Mouse (Mus musculus) limb, embryonic 12.5 days (tissue): ENCODE measurements around the gene Dkkl1. TPM values are rescaled to one million over a fixed set of nuclear protein-coding genes. Genes with fewer than 3 reads are reported as not detected.
A peak's percentile ranks its signal among the peaks of the same experiment; 100 is the strongest.

ENCODE experiments used
- ATAC-seq: fragments of 200-750 bp; cut with Nextera tagmentation; 2 replicates; pipeline ENCODE4 v1.8.0; 2017; ENCODE audit warnings: low read depth, moderate TSS enrichment; ENCODE audit not compliant: insufficient number of reproducible peaks, insufficient read depth, low FRiP score, low TSS enrichment
- H3K27ac ChIP-seq: fragments of 300-500 bp; sonication (generic); 2 replicates; pipeline ENCODE4 v1.5.1; 2016; ENCODE audit warnings: mild to moderate bottlenecking, moderate library complexity
- H3K27me3 ChIP-seq: fragments of 300-500 bp; sonication (generic); 2 replicates; pipeline ENCODE4 v1.6.1; 2016; ENCODE audit warnings: mild to moderate bottlenecking, moderate library complexity
- H3K36me3 ChIP-seq: fragments of 300-500 bp; sonication (generic); 2 replicates; pipeline ENCODE4 v1.6.1; 2016; ENCODE audit warnings: mild to moderate bottlenecking, moderate library complexity
- H3K4me1 ChIP-seq: fragments of 300-500 bp; sonication (generic); replicated peaks from 2 replicates; pipeline ENCODE4 v1.6.1; 2016
- H3K4me2 ChIP-seq: fragments of 300-500 bp; sonication (generic); 2 replicates; pipeline ENCODE4 v1.6.1; 2016; ENCODE audit warnings: mild to moderate bottlenecking, moderate library complexity
- H3K4me3 ChIP-seq: fragments of 300-500 bp; sonication (generic); replicated peaks from 2 replicates; pipeline ENCODE4 v1.5.1; 2016; ENCODE audit warnings: mild to moderate bottlenecking
- H3K9ac ChIP-seq: fragments of 300-500 bp; sonication (generic); replicated peaks from 2 replicates; pipeline ENCODE4 v1.6.1; 2016; ENCODE audit warnings: mild to moderate bottlenecking, moderate library complexity
- H3K9me3 ChIP-seq: fragments of 300-500 bp; sonication (generic); 2 replicates; pipeline ENCODE4 v1.6.1; 2016; ENCODE audit warnings: mild to moderate bottlenecking, moderate library complexity
- WGBS: fragments of 180-500 bp; shearing (Covaris S2); methylation state at CpG from one replicate; pipeline ENCODE4 v1.1.7; 2016; 5-methylcytosine and 5-hydroxymethylcytosine counted together
- polyA plus RNA-seq: library from polyadenylated mRNA; unstranded; fragments of >200 nt; fragmentation: Nextera tagmentation; extraction: Ambion mirVana; gene quantifications from 2 replicates; pipeline ENCODE4 v1.2.1, GENCODE M21; 2016

Gene Dkkl1
- polyA plus RNA-seq, 1 experiment from 2014 or later, result 0.80 TPM

- Histone ChIP-seq H3K4me2 (peak within 1 kb of the TSS; percentile 56), H3K9ac (peak within 1 kb of the TSS; percentile 51; the same call in 1 of the 2 replicates)
- WGBS, result 9% methylated on average over 44 of the region's 44 CpGs
These were observed 7.4 kb downstream of the Dkkl1 start, which contains the start of gene Ccdc155 for GRCm38 (mm10) chr7:45204380-45205143. Gene Ccdc155, minus strand, starts transcription at chr7:45204892.

GRCm38 (mm10) chr7:45202654-45203053 is 9.3 kb downstream of the Dkkl1 start:
- no peak overlapping the region for H3K27ac ChIP-seq
- no peak overlapping the region for H3K4me2 ChIP-seq
- H3K9ac ChIP-seq, result no peak overlapping the region
- H3K27me3 ChIP-seq, result peaks cover 11% of the 10 kb centered on the region; the same call in 1 of the 2 replicates
- H3K9me3 ChIP-seq, result no peaks in the 10 kb centered on the region
- 0 out of 2 replicates have a peak, but pooled peaks cover 2% of the 10 kb centered on the region for H3K4me1 ChIP-seq
- no peak for ATAC-seq
- 51% methylated on average over 10 of the region's 10 CpGs for WGBS
- H3K36me3 ChIP-seq, result no peaks in the 10 kb centered on the region
- no peak overlapping the region for H3K4me3 ChIP-seq

More at GRCm38 (mm10) chr7:45204380-45205143, 7.4 kb downstream of the Dkkl1 start, which contains the start of gene Ccdc155:
- 0 out of 2 replicates have a peak, but pooled peaks cover 5% of the 10 kb centered on the region for H3K27me3 ChIP-seq
- no peaks in the 10 kb centered on the region for H3K4me1 ChIP-seq
- peak within 1 kb of the TSS; percentile 53; the same call in 1 of the 2 replicates for H3K27ac ChIP-seq
- 0 out of 2 replicates have a peak, but pooled peaks cover 4% of the 10 kb centered on the region for H3K9me3 ChIP-seq
- ATAC-seq, result peak; percentile 93
- no peaks in the 10 kb centered on the region for H3K36me3 ChIP-seq
- H3K4me3 ChIP-seq, result peak within 1 kb of the TSS; percentile 43

DNA sequence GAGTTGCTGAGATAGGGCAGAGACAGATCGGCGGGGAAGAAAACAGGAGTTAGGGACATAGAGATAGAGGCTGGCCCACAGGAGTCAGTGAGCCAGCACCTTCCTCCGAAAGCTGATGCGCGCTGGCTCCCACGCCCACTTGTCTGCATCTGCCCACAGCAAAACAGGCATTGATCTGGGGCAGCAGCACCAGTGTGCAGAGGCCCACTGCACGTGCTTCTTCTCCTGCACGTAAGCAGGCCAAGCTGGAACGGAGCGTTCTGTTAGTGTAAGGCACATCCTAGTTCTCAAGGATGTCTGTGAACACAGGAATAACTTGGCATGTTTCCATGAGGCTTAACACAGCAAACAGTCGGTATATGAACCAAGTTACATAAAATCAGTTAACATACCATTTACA is 13.0 kb downstream of the Dkkl1 start:
- ATAC-seq, result no peak
- no peak overlapping the region for H3K4me2 ChIP-seq
- H3K4me3 ChIP-seq, result no peak overlapping the region
- H3K4me1 ChIP-seq, result peaks cover 9% of the 10 kb centered on the region; the same call in 1 of the 2 replicates
- no peak overlapping the region for H3K27ac ChIP-seq
- no peaks in the 10 kb centered on the region for H3K9me3 ChIP-seq
- WGBS, result 83% methylated on average over 11 of the region's 11 CpGs
- H3K9ac ChIP-seq, result no peak overlapping the region
- no peaks in the 10 kb centered on the region for H3K36me3 ChIP-seq
- H3K27me3 ChIP-seq, result peaks cover 21% of the 10 kb centered on the region

DNA sequence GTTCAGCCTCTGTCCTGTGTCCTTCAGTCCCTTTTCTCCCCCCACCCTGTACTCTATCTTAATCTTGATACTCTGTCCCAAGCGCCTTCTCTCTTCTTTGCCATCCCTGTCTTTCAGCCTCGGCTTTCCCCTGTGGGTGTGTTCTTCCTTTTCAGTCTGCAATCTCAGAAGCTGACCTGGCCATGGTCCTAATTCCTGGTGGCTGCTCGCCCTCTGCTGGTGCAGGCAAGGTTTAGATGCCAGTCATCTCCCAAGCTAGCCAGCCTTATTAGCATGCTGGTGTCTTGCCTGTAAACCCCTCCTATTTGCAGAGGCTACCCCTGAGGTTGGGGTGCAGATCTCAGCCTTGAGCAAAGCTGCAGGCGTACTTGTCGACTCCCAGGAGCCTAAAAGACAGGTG is 13.5 kb downstream of the Dkkl1 start:
- Histone ChIP-seq H3K27me3 (peaks cover 21% of the 10 kb centered on the region), H3K4me2 (no peak overlapping the region), H3K36me3 (no peaks in the 10 kb centered on the region), H3K27ac (no peak overlapping the region), H3K9me3 (no peaks in the 10 kb centered on the region), H3K4me1 (peaks cover 9% of the 10 kb centered on the region; the same call in 1 of the 2 replicates), H3K9ac (no peak overlapping the region), H3K4me3 (no peak overlapping the region)
- 0 out of 2 replicates have a peak, but pooled peaks have one; percentile 33 for ATAC-seq
- 15% methylated on average over 5 of the region's 5 CpGs for WGBS

GRCm38 (mm10) chr7:45196994-45197393 is 15.0 kb downstream of the Dkkl1 start:
- H3K9me3 ChIP-seq, result no peaks in the 10 kb centered on the region
- H3K4me2 ChIP-seq, result no peak overlapping the region
- H3K9ac ChIP-seq, result no peak overlapping the region
- H3K4me3 ChIP-seq, result no peak overlapping the region
- no peak for ATAC-seq
- no peaks in the 10 kb centered on the region for H3K36me3 ChIP-seq
- no peak overlapping the region for H3K27ac ChIP-seq
- H3K27me3 ChIP-seq, result peaks cover 21% of the 10 kb centered on the region
- H3K4me1 ChIP-seq, result peaks cover 16% of the 10 kb centered on the region
- WGBS, result 67% methylated on average over 5 of the region's 5 CpGs

- H3K9me3 ChIP-seq, result no peaks in the 10 kb centered on the region
- H3K27ac ChIP-seq, result no peak overlapping the region
- H3K4me3 ChIP-seq, result no peak overlapping the region
- no peak for ATAC-seq
- peaks cover 24% of the 10 kb centered on the region for H3K4me1 ChIP-seq
- H3K9ac ChIP-seq, result no peak overlapping the region
- H3K4me2 ChIP-seq, result no peak overlapping the region
- H3K27me3 ChIP-seq, result peaks cover 21% of the 10 kb centered on the region
- no peaks in the 10 kb centered on the region for H3K36me3 ChIP-seq
- WGBS, result 83% methylated on average over 4 of the region's 4 CpGs
These were observed 15.8 kb downstream of the Dkkl1 start for GRCm38 (mm10) chr7:45196176-45196535.

GRCm38 (mm10) chr7:45195341-45196175 is 16.4 kb downstream of the Dkkl1 start:
- Histone ChIP-seq H3K4me3 (no peak overlapping the region), H3K4me1 (peaks cover 24% of the 10 kb centered on the region), H3K9ac (no peak overlapping the region), H3K36me3 (no peaks in the 10 kb centered on the region), H3K27me3 (peaks cover 19% of the 10 kb centered on the region), H3K4me2 (no peak overlapping the region), H3K9me3 (no peaks in the 10 kb centered on the region), H3K27ac (no peak overlapping the region)
- no peak for ATAC-seq
- WGBS, result 54% methylated on average over 13 of the region's 13 CpGs

DNA sequence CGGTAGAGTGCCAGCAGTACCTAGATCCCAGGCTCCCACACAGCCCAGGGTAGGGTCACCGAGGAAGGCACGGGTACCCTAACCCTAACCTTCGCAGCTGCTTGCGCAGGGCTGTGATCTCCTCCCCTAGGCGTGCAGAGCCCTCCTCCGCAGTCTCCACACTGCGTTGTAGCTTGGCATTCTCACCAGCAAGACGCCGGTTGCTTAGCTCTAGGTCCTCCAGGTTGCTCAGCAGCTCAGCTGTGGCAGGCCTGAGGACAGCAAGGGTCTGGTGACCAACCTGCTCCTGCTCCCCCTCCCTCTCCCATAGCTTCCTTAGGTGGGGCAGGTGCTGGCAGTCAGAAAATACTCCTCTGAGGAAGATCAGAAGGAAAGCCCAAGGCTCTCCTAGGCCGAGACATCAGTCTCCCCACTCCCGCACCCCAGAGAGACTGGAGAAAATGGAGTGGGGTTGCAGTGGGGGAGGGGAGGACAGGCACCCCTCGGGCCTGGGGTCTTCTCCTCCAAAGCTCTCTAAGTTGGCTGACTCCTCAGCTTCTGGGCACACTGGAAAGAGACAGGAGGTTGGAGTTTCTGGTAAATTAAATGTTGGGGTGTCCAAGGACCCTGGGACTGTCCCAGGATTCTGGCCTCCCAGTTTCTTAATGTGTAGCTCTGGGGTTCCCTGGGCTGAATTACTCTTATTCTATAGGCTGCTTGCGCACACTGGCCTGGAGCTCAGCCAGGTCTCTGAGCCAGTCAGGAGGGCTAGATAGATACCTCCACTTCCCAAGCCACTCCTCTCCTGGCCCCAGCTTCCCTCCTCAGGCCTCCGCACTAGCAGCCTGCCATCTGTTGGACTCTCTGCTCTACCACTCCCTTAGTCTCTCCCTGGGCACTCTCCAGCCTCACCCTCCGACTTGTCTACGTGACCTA is 17.8 kb downstream of the Dkkl1 start:
- H3K4me2 ChIP-seq, result no peak overlapping the region
- no peak overlapping the region for H3K9ac ChIP-seq
- H3K36me3 ChIP-seq, result no peaks in the 10 kb centered on the region
- no peaks in the 10 kb centered on the region for H3K9me3 ChIP-seq
- H3K4me1 ChIP-seq, result peaks cover 24% of the 10 kb centered on the region
- ATAC-seq, result no peak
- 68% methylated on average over 17 of the region's 17 CpGs for WGBS
- H3K27ac ChIP-seq, result no peak overlapping the region
- H3K4me3 ChIP-seq, result no peak overlapping the region
- peaks cover 27% of the 10 kb centered on the region for H3K27me3 ChIP-seq

- Histone ChIP-seq H3K4me3 (no peak overlapping the region), H3K4me2 (no peak overlapping the region), H3K27me3 (peaks cover 31% of the 10 kb centered on the region), H3K9me3 (no peaks in the 10 kb centered on the region), H3K9ac (no peak overlapping the region), H3K27ac (no peak overlapping the region), H3K4me1 (peaks cover 24% of the 10 kb centered on the region), H3K36me3 (no peaks in the 10 kb centered on the region)
- no peak for ATAC-seq
- WGBS, result 55% methylated on average over 5 of the region's 5 CpGs
These were observed 18.5 kb downstream of the Dkkl1 start for GRCm38 (mm10) chr7:45193406-45193805.

- H3K9ac ChIP-seq, result no peak overlapping the region
- ATAC-seq, result no peak
- no peak overlapping the region for H3K4me2 ChIP-seq
- peaks cover 35% of the 10 kb centered on the region for H3K27me3 ChIP-seq
- H3K4me1 ChIP-seq, result peaks cover 22% of the 10 kb centered on the region
- no peaks in the 10 kb centered on the region for H3K9me3 ChIP-seq
- 82% methylated on average over 7 of the region's 7 CpGs for WGBS
- H3K36me3 ChIP-seq, result no peaks in the 10 kb centered on the region
- H3K27ac ChIP-seq, result no peak overlapping the region; the same call in 1 of the 2 replicates
- H3K4me3 ChIP-seq, result no peak overlapping the region
These were observed 19.2 kb downstream of the Dkkl1 start for GRCm38 (mm10) chr7:45192585-45193310.
